Mouse (Mus musculus) MEL-GATA-1-ER (cell line): ENCODE results near the gene Psmb8.
"Not testable (repeated sequence)": the region's sequence is repeated elsewhere in the genome, so short reads cannot be mapped to it uniquely, and the experiment has no call there.

Experiments used
- DNase-seq: peaks from one replicate; pipeline ENCODE4 v3.0.0-alpha.2; 2012; ENCODE audit warnings: low read depth; ENCODE audit errors: extremely low read depth

Psmb8 gene

DNA sequence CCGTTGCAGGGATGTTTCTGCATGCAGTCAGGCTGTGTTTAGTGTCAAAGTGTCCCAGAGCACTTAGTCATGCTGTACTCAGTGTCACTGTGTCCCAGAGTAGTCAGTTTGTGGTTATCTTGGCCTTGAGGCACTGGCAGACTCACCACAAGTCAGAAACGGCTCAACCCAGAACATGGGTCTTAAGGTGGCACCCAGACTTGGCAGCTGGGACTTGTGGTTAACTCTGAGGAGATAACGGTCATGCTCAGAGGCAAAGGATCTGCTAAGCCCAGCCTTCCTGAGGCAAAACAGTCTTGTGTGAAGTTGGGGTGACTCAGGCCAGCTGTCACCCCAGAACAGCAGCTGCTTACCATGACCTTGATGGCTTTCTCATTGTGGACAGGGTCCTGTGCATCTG lies 13.1 kb downstream of the Psmb8 start:
- peak; percentile 99 for DNase-seq

GRCm38 (mm10) chr17:34211746-34212365 lies 14.3 kb downstream of the Psmb8 start:
- DNase-seq = no peak

DNA sequence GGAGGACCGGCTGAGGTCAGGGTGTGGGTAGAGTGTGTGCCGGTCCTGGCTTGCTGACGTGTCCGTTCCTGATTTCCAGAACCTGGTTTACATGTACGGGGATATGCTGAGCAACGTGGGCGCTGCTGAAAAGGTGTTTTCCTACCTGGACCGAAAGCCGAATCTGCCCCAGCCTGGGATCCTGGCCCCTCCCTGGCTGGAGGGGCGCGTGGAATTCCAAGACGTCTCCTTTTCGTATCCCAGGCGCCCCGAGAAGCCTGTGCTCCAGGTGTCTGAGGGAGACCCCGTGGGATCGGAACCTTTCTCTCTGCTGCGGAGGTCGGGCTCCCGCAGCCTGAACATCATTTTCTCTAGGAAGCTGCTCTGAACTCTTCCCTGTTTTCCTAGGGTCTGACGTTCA lies 16.4 kb downstream of the Psmb8 start:
- no peak for DNase-seq

- DNase-seq = no peak
Measured at GRCm38 (mm10) chr17:34215176-34215575, 17.7 kb downstream of the Psmb8 start.

DNA sequence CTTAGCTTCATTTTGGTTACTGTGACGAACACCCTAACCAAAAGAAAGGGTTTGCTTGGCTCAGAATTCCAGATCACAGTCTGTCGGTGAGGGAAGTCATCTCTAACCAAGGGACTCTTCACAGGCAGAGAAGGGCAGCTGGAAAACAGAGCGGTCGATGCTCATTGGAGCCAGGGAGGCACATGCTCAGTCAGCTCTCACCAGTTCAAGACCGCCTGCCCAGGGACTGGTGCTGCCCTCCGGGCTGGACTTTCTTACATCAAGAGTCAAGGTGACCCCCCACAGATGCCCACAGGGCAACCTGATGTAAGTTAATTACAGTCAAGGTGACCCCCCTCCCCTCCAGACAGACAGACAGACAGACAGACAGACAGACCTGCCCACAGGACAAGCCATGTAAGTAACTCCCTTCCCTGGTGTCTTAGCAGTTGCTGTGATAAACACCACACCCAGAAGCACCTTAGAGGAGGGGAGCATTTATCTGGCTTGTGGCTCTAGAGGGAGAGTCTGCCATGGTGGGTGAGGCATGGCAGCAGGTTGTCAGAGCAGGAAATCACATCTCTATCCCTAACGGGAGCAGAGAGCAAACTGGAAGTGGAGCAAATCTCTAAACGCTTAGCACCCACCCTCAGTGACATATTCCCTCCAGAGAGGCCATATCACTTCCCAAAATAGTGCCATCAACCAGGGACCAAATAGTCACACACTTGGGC lies 19.9 kb downstream of the Psmb8 start:
- no peak for DNase-seq

- DNase-seq = no peak
Measured at GRCm38 (mm10) chr17:34217986-34218385, 20.5 kb downstream of the Psmb8 start.

DNA sequence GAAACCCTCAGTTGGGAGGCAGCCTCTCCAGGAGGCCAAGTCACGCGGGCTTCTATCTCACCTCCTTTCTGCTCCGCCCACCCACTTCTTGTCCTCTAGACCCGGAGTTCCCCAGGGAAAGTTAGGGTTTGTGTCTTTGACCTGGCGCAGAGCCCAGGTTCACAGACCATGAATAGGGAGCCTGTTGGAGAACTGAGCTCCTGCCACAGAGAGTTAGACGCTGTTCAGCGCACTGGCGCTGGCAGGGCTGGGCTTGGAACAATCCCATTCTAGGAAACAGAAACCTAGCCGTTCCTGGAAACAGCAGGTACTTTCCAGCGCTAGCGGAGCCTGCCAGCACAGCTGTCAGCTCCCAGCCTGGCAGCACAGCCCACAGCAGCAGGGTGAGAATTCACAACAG lies 21.2 kb downstream of the Psmb8 start:
- DNase-seq = no peak

DNA sequence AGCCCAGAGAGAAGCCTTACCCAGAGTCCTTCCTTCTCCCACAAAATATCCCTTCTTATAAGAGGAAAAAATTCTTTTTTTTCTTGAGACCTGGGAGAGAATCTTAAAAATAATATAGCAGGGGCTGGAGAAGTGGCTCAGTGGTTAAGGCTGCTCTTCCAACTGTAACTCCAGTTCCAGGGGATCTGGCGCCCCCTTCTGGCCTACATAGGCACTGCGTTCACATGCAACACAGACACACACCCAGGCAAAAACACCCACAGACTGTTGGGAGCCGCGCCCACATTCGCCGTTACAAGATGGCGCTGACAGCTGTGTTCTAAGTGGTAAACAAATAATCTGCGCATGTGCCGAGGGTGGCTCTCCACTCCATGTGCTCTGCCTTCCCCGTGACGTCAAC lies 21.6 kb downstream of the Psmb8 start:
- not testable (repeated sequence) for DNase-seq

- not testable (repeated sequence) for DNase-seq
Measured at GRCm38 (mm10) chr17:34219801-34220200, 22.3 kb downstream of the Psmb8 start.

- not testable (repeated sequence) for DNase-seq
Measured at GRCm38 (mm10) chr17:34220401-34220800, 22.9 kb downstream of the Psmb8 start.

- DNase-seq = no peak
Measured at GRCm38 (mm10) chr17:34224816-34225215, 27.3 kb downstream of the Psmb8 start.

DNA sequence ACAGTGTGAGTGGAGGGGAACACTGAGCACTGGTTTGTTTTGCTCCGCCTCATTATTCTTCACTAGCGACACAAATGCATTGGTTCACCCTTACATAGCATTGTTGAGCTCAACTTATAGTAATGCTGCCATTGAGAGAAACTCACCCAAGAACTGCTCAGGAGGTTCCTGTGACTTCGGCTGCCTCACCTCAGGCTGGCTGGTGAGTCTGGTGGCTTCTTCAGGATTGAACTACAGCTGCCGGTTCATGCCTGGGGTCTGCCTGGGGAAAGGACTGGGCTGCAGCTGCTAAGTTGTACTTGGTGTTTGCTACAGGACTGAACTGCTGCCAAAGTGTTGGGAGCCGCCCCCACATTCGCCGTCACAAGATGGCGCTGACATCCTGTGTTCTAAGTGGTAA lies 27.9 kb downstream of the Psmb8 start:
- DNase-seq = no peak

- not testable (repeated sequence) for DNase-seq
Measured at GRCm38 (mm10) chr17:34225911-34226310, 28.4 kb downstream of the Psmb8 start.

GRCm38 (mm10) chr17:34230971-34231370 lies 33.5 kb downstream of the Psmb8 start:
- not testable (repeated sequence) for DNase-seq

DNA sequence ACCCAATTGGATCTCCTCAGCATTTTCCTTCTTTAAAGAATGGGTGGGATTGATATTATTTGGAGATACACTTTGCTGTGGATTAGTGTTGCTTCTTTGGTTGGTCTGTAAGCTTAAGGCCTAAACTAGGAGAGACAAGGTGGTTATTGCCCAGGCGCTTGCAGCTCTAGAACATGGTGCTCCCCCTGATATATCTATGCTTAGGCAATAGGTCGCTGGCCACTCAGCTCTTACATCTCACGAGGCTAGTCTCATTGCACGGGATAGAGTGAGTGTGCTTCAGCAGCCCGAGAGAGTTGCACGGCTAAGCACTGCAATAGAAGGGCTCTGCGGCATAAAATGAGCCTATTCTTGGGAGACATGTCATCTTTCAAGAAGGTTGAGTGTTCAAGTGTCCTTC lies 34.5 kb downstream of the Psmb8 start:
- not testable (repeated sequence) for DNase-seq

GRCm38 (mm10) chr17:34234926-34235325 lies 37.4 kb downstream of the Psmb8 start:
- DNase-seq = peak; percentile 60

DNA sequence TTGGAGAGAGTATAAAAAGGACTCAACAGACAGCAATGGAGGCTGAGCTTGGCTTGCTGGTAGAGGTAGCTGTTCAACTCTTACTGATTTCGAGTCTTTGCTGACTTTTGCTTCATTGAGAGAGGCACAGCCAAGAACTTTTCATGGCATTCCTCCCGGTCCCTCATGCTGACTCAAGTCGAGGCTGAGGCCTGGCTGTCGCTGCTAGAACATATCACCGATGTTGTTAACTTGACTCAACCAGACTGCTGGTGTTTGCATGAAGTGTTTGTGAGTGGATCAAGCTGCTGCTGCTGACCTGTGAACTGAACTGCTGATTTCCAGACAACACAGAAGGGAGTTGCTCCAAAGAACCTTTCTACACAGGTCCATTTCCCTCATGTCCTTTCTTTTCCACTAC lies 39.2 kb downstream of the Psmb8 start:
- no peak for DNase-seq

DNA sequence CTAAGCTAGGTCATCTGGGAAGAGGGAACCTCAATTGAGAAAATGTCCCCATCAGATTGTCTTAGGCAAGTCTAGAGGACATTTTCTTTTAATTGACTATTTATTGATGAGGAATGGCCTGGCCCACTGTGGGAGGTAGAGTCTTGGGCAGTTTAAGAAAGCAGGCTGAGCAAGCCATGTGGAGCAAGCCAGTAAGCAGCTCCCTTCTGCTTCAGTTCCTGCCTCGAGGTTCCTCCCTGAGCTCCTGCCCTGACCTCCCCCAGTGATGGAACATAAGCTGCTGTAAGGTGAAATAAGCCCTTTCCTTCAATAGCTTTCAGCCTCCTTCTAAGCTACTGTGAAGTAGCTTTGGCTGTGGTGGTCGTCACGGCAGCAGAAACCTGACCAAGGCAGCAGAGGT lies 40.2 kb downstream of the Psmb8 start:
- no peak for DNase-seq

DNA sequence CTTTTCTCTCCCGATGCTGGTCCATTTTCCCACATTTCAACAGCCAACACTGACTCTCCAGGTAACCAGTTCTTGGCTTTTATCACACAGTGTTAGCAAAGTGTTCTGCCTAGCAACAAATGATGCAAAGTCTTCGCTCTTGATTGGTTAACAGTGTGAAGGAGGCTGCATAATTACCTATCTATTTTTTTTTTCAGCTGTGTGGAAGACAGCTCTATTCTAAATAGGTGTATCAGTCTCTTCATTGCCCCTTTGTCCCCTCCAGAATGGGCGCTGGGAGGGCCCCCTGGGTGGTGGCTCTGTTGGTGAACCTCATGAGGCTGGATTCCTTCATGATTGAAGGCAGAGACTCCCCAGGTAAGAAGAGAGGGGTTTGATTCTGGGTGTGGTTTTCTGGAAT lies 41.2 kb downstream of the Psmb8 start, which contains the start of gene H2-Ob:
H2-Ob (plus strand) TSS at position 198 of the 400 bp plus-strand sequence.
- peak; percentile 67 for DNase-seq

GRCm38 (mm10) chr17:34239601-34240041 lies 42.1 kb downstream of the Psmb8 start:
- DNase-seq = peak; percentile 57

DNA sequence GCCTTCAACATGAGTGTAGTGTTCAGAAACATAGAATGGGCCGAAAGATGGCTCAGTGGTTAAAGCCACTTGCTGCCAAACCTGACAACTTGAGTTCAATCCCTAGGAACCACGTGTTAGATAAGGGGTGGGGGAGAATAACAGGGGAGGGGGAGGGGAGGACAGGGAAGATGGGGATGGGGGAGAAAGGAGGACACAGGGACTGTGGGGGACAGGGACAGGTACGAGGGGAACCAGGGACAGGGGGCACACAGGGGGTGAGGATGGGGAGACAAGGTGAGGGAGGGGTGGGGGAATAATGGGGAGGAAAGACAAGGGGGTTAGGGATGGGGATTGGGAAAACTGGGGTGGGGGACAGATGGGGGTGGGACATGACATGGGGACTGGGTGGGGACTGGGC lies 42.8 kb downstream of the Psmb8 start:
- no peak for DNase-seq

GRCm38 (mm10) chr17:34240916-34241315 lies 43.4 kb downstream of the Psmb8 start:
- no peak for DNase-seq

DNA sequence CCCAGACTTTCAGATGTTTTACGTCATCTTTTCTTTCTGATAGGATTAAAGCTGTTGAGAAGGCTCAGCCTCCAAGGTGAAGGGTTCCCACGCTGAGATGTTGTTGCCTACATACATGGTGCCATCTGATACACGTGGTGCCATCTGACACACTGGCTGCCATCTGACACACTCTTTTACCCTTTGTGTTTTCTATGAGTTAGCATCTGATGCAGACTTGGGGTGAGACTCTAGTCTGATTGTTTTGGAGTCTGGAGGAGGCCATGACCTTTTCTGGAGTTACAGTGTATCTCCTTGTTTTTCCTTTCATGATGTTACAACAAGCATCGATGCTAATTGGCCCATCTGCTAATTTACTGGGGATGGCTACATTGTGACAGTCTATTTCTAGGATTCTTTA lies 47.1 kb downstream of the Psmb8 start:
- DNase-seq = no peak
